Mouse (Mus musculus): ENCODE results near the gene Gpr155.
A peak's percentile ranks its signal among the peaks of the same experiment; 100 is the strongest.

The Gpr155 gene

DNA sequence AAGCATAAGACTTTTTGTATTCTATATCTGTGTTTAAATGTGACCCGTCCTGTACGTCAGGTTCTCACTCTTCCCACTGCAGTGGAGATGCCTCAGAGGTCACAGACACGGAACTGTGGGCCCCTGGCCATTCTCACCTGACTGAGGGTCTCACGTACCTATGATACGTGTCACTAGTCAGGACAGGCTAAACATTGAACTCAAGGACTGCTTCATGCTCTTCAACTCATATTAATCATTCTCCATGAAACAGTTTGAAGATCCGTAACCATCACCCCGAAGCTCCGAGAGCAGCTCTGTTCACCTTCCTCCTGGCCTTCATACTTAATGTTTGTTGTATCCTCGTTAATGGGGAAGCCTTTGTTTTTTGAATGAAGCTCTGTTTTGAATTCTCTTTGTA lies 68.9 kb downstream of the Gpr155 start:
- no peak for DNase-seq

DNA sequence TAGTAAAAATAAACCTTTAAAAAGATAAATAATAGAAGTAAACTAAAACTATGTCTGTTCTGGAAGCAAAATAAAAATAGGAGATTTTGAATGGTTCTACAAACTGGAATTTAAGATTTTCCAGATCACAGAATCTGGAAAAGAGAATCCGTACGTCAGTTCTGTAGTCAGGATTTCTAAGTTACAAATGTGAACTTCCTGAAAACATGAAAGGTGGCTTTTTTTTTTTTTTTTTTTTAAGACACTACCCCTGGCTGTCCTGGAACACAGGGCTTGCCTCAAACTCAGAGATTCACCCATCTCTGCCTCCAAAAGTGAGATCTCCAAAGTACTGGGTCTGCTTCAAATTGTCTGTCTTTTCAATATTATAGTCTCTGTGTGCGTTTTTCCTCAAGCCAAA lies 72.1 kb downstream of the Gpr155 start:
- DNase-seq = no peak

- peak; percentile 59 to 68 for DNase-seq
Measured at GRCm38 (mm10) chr2:73313117-73313501, 73.3 kb downstream of the Gpr155 start.

- DNase-seq = peak; percentile 96 to 97
Measured at GRCm38 (mm10) chr2:73312152-73313116, 73.9 kb downstream of the Gpr155 start, which contains the start of the genes Scrn3 and Cir1. Scrn3 (plus strand) TSS chr2:73312601. Cir1 (minus strand) TSS chr2:73312701.

- DNase-seq = no peak
Measured at GRCm38 (mm10) chr2:73306006-73306405, 80.4 kb downstream of the Gpr155 start.

- DNase-seq = no peak
Measured at GRCm38 (mm10) chr2:73304506-73304905, 81.9 kb downstream of the Gpr155 start.

GRCm38 (mm10) chr2:73302722-73303121 lies 83.7 kb downstream of the Gpr155 start:
- DNase-seq = no peak

DNA sequence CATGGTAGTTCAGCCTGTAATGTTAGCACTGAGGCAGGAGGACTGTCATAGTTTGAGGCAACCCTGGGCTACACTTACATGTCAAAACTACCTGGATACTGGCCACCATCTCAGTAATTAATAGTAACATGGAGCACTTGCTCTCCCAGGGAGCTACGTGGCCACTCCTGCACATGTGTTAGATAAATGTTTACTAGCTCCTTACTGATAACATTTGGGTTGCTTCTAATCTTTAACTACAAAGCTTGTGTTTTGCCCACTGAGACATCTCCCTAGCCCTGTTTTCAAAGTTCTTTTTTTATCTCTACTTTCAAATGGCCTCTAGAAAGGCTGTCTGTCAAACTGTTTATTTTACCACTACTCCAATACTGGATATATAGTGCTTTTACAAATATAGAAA lies 84.4 kb downstream of the Gpr155 start:
- no peak for DNase-seq

DNA sequence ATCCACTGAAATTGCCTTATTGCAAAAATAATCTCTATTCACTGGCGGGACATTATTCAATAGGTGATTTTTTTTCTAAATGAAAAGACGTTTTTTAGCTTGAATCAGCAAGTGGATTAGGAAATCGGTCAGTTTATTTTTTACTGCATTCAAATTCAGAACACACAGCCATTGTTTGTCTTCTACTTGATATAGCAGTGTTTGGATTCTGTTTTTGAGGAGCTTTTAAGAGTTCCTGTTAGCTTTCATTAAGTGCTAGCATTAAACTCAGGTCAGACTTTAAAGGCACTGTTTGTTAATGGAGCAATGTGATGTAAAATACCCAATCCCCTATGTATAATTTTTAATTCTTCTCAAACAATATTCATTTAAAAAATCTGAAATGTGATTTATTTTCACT lies 87.5 kb downstream of the Gpr155 start:
- DNase-seq = no peak

GRCm38 (mm10) chr2:73298154-73298553 lies 88.2 kb downstream of the Gpr155 start:
- no peak for DNase-seq

DNA sequence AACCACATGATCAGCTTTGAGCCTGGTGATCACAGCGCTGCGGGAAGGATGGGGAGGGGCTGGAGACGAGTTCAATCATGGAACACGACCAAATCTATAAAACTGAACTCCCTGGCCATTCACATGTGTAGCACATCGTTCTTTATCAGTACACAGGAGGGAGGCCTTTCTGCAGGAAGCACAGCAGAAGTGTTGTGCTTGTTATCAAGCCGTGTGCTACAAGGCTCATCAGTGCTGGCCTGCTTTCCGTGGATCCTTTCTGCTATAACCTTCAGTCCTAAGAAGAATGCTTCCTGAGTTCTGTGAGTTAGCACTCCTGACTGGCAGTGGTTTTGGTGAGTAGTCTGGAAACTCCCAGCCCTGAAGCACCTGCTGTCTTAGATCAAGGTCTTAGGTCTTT lies 91.3 kb downstream of the Gpr155 start:
- no peak for DNase-seq

Data from cerebellum, postnatal 14 days (tissue).